Mouse (Mus musculus) monocyte, adult 2 months (primary cell): ENCODE results near the gene Ddx25.

ENCODE experiments used
- DNase-seq, 2 experiments: peaks; one replicate each; pipeline ENCODE4 v3.0.0; 2022; ENCODE audit warnings: low spot score in 2 of 2, low read depth in 1 of 2

Gene Ddx25

DNA sequence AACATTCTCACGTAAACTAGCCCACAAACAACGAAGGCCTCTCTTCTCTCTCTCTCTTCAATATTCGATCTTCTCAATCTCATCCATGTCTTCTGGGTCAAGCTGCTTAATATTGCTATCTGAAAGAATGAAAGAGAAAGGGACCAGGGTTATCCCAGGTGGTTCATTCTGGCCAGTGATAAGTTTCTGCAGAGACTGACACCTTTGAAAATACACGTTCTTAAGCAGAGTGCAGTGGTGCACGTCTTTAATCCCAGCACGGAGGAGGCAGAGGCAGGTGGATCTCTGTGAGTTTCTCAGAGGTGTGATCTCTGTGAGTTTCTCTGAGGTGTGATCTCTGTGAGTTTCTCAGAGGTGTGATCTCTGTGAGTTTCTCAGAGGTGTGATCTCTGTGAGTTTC lies 16.4 kb downstream of the Ddx25 start:
- DNase-seq, result no peak

DNA sequence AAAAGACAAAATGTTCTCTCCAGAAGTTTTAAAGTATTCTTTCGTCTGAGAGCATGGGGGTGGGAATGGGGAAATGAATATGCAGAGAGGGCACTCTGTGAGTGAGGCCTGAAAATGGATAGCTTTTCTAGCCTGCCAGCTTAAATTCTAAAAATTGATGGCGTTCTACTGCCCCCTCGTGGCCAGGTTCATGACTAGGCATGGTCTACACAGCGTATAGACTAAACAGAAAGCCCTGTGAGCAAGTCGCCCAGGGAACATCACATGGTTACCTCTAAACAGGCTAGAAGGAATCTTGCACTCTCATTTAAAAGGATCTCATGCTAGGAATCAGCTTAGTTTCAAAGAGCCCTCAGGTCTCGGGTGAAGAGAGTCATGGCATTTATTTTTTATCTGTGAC lies 16.8 kb downstream of the Ddx25 start:
- peak in 1 of 2 experiments; percentile 49 for DNase-seq

DNA sequence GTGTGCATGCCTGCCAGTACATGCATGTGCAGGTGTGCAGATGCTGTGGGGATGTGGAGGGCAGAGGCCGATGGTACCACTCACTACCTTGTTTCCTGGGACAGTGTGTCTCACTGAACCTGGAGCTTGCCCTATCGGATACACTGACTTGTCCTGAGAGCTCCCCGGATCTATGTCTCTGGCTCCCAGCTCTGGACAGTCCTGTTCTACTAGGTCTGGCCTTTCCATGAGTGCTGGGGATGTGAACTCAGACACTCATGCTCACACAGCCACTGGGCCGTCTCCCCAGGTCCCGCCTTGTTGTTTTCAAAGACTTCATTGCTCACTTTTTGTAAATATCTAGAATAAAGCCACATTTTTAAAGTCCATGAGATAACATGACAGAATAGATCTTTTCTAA lies 17.3 kb downstream of the Ddx25 start:
- no peak for DNase-seq

DNA sequence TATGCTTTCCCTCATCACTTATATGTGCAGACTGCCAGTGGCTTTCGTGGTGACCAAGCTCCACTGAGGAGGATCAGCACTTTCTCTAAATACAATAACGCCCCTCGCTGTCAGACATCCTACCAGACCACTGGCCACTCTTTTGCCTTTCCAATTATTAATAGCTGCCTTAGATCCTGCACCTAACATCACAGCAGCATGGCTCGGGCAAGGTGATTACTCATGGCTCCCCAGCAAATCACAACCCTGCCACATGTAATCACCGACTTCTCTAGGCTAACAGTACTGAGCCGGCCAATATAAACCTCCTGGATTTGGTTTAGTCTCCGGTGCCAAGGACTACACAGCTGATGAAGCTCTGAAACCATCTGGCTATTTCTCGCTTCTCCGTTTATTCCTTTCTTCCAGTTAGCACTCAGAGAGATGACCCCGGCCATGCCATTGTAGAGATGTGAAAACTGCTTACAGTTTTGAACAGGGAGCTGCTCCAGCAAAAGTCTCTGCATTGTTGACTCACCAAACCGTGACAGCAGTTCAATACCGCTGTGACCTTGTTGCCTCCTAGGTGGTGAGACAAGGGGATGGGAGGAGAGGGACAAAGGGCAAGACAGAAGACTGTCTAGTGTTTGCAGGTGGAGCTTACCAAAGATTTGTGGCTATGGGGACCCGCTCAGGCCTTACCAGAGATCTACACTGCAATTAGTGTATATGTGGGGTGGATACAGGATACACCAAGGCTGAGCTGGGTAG lies 19.2 kb downstream of the Ddx25 start:
- DNase-seq, result no peak

DNA sequence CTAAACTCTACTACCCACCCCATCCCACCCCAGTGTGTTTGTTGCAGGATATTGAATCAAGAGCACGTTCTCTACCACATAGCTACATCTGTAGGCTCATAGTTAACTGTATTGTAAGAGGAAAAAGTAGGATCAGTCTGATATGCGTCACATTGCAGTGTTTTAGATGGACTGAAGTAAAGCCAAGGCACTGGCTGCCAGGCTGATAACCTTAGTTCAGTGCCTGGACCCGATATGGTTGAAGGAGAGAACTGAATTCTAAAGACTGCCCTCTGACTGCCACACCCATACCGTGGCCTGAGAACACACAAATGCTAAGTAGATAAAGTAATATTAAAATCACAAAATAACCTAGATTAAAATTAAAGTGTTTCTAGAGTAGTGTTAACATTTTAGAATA lies 22.5 kb downstream of the Ddx25 start:
- no peak for DNase-seq

DNA sequence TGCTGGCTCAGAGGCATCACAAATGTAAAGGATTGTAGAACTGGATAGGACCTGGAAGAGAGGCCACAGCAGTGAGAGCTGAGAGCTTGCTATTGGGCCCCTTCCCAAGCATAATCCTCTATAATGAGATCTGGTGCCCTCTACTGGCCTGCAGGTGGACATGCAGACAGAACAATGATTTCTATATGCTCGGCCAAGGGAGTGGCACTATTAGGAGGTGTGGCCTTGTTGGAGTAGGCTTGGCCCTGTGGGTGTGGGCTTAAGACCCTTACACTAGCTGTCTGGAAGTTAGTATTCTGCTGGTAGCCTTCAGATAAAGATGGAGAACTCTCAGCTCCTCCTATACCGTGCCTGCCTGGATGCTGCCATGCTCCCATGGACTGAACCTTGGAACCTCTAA lies 23.2 kb downstream of the Ddx25 start:
- no peak for DNase-seq

DNA sequence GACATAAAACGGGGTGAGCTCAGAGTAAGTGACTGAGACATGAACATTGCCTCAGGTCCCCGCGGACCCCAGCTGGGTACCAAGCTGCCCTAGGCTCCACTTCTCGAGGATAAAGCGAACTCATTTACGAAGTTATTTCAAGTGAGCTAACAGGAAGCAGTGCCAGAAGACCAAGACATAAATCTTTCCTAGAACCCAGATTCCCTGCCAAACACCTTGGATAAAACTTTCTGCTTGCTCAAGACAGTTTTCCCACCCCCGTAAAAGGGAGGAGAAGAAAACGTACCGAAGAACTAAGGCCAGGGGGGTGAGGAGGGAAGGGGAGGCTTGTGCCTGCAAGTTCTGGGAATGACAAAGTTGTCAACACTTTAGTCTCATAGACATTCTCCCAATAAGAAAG lies 25.1 kb downstream of the Ddx25 start:
- DNase-seq, result no peak

DNA sequence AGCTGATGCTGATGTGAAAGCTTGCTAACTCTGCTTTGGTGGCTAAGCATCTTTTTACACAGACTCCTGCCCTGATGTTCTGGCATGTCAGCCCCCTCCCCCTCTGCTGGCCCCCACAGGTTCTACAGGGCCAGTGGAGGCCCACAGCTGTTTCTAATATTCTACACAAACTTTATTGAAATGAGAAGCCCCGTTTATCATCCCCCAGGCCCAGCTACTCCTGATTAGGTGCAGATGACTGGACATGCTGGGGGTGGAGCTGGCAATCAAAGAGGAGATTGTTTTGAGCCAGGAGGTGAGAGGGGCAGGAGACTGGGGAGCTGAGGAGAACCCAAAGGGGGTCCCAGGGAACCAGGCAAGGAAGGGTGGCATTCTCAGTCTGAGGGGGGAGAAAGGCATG lies 28.5 kb downstream of the Ddx25 start:
- no peak for DNase-seq

DNA sequence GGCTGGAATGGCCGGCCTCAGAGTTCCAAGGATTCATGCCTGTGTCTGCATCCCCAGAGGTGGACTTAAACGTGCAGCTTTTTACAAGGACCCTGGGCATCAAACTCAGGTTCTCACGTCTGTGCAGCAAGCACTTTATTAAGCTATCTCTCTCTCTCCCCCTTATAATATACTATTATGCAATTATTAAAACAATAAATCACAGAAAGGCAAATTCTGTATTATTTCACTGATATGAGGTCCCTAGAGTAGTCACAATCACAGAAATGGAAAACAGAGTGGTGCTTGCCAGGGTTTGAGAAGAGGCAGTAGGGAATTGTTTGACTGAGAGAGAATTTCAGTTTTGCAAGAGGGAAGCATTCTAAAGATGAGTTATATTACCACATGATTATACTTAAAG lies 29.2 kb downstream of the Ddx25 start:
- DNase-seq, result no peak

DNA sequence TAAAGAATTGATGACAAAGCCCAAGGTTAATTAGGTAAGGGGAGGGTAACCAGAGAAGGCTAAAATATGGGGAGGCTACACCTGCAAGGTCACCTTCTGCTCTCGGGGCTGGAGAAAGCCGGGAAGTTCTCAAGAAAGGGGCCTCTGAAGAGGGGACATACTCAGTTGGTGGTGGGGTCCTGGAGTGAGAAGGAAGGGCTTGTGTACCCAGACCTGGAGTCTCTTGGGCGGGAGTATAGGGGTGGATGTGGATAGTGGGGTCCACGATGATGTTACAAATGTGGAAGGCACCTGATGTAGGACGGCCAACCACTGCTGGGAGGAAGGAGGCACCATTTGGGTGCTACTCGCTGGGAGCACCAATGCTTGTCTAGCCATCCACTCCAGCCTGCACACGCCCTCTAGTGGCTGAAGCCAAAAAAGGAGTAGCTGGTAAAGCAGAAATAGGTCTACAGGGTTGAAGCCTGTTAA lies 34.4 kb downstream of the Ddx25 start:
- DNase-seq, result no peak

DNA sequence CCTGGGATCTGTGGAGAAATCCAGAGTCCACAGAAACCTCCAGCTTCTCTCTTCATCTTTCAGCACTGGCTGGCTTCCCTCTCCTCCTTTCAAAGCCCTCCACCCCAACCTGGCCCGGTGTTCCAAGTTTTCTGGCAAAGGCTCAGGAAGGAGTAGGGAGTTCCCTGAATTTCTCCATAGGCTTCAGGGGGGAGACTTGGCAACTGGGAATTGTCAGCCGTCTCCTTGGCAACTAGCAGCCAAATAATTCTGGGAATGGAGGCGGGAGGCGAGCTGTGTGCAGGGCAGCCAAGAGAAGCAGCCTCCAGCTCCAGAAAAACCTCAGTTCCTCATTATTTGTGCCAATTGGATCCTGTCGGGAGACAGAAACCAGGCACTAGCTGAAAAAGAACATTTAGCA lies 34.8 kb downstream of the Ddx25 start:
- no peak for DNase-seq

DNA sequence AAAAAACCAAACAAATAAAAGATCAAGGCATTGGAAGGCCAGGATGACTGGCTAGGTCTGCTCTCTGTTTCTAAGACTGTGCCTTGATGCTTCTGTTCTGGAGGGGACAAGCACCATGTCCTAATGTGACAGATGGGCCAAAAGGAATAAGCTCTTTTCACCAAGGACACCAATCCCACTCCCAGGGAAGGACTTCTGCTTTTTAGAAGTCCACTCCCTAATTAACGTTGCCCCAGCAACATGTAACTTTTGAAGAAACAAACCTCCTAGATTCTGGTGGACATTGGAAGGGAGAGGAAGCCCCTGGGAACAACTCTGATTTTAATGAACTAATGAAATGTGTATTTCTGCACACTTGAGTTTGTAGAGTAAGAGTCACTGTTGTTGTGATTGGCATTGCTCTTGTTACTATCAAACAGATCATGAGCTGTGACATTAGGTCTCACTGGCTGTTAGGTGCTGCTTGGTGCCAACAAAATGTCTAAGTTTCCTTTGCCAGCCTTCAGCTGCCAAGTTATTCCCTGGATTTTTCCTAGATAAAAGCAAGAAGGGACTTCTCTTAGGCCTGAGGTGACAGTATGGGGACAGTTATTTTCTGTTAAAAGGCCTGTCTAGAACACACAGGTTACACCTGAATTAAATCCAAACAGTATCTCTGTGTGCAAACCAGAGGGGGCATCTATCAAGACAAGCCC lies 35.4 kb downstream of the Ddx25 start:
- DNase-seq, result no peak

DNA sequence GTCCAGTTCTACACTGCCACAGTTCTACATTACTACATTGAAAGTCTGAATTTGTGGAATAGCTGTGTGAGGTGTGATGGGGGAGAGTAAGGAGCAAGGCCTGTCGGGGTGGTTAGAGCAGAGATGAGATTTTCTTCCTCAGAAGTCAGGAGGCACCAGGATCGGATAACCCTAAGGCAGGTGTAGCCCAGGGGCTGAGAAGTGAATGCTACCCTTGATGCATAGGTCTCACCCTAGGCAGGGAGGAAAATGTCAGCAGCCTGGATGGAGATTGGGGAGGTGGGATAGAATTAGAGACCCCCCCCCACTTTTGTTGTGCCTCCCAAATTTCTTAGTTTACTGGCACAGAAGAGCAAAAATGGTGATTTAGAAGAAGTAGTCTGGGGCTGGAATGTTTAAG lies 36.1 kb downstream of the Ddx25 start:
- DNase-seq, result no peak

DNA sequence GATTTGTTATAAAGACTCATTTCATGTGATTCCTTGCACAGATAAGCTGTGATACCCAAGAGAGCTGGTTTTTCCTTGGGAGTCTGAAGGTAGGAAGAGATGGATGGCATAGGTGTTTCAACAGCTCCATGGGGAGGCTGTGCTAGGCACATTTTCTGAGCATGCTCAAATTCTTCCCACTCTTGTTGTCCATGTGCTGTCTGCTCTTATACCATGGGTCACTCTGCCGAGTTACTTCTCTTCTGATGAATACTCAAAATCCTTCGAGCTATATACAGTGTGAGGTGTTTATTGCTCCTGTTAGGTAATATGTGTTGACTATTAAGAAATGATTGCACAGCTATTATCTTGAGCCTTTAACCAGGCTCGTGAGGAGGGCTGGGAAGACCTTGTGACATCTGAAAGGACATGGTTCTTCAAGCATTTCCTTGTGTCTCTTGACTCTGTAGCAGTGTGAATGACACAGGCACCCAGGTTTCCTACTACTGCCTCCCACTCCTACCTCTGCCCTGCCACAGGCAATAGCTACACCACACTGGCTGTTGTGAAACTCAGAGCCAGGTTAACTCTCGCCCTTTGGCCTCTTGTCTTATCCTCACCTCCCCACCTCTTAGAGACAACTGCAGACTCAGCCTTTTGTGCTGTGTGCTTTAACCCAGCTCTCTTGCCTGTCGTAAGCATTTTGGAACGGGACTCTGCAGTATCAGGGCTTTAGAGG lies 37.5 kb downstream of the Ddx25 start:
- DNase-seq, result no peak

DNA sequence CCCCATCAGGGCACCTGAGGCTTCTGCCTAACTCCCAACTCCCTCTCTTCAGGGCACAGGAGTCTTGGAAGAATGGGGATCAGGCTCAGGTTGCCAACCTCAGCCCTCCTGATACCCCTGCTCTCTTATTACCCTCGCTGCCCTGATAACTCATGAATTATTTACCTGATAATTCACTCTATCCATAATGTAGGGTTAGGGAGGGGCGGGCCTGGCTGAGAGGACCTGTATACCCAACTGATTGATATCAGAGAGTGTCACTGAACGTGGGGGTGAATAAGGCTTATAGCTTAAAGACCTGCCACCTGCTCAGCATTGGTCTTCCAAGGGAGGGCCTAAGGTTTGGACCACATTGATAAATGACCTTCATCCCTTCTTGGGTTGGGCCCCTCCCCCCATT lies 40.2 kb downstream of the Ddx25 start, which contains the start of gene Gm1113:
Gene Gm1113 (minus strand): TSS at position 101 of the 400 bp plus-strand sequence.
- DNase-seq, result no peak

DNA sequence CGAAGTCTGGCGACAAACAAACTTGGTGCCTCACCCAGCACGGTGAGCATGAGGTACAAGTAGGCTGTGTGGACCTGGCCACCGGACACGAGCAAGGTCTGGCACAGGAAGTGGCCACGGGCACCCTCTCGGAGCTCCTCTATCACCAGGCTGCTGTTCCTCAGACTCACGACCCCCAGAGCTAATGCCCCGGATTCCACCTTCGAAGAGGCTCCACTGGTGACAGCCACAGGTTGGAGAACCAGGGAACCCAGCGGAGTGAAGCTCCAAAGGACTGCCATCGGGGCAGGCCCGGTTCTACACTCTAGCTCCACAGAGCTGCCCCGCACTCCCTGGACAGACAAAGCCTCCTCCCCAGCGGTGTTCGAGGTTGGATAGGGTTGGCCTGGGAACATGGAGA lies 41.6 kb downstream of the Ddx25 start:
- DNase-seq, result no peak

DNA sequence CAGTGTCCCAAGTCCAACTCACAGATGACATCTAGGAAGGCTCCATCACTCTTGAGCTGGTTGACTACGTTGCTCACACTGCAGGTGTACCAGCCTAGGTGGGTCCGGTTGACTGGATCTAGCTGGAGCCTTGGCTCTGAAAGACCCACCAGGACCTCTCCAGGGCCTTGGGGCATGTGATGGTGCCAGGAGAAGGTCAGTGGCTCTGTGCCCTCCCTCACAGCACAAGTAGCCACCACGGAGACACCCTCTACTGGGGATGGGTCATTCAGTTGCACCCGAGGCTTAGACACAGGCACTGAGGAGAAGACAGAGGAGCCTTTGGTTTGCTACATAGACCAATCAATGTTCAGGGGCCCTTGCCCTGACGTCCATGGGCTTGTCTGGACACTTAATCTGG lies 42.1 kb downstream of the Ddx25 start:
- DNase-seq, result no peak

DNA sequence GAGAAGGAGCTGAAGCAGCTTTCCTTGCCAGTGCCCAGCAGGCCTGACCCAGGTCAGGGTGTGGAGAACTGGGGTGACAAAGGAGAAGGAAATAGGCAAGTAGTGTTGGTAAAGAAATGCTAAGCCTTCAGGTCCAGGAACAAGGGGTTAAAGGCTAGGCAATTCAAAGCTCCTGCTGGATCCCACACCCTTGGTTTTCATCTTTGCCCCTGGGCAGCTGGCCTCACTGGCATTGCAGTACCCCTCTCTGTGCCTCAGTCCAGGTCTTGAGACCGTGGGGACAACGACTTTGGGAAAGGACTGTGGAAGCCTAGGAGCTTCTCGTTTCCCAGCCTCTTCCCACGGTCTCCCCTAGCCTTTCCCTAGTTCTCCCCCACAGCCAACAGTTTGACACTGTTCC lies 44.4 kb downstream of the Ddx25 start:
- DNase-seq, result no peak

DNA sequence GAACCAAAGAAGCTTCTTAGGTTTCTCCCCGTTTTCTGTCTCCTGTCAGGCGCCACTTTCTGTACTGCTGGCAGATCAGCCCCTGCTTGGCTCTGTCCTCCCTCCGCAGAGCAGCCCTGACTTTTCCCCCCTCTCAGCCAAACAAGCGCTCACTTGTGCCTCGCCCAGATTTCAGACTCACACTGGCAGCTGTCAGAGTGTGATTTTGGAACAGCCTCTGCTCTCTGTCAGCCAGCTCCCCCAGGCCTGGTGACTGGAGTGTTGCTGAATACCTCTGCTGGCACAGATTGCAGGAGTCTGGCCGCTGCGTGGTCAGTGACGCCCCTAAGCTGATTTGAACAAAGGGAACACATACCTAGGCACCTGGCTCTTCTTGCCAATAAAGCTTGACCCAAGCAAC lies 50.1 kb downstream of the Ddx25 start:
- no peak for DNase-seq

DNA sequence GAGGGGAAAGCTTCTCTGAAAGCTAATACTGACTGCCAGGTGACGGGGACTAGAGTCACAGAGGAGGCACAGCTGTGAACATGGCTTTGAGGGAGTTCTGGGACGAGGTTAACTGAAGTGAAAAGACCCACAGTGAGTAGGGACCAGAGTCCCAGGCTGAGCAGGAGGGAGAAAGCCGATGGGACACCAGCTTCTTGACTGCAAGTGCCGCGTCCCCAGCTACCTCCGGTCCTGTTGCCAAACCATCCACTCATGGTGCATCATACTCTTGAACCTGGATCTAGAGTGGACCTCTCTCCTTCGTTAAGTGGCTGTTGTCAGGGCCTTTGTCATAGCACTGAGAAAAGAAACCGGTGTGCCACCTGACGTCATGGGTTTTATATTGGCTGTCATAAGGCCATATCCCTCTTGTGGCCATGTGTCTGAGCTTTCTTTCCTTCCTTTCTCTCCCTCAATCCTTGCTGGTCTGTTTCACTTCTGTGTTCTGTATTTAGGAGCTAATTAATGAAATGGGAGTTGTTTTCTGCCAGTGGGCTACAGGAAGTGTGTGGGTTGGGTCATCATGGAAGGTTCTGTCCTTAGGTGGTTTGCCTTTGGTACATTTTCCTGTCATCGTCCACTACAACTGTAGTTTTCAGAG lies 55.8 kb downstream of the Ddx25 start:
- no peak for DNase-seq

DNA sequence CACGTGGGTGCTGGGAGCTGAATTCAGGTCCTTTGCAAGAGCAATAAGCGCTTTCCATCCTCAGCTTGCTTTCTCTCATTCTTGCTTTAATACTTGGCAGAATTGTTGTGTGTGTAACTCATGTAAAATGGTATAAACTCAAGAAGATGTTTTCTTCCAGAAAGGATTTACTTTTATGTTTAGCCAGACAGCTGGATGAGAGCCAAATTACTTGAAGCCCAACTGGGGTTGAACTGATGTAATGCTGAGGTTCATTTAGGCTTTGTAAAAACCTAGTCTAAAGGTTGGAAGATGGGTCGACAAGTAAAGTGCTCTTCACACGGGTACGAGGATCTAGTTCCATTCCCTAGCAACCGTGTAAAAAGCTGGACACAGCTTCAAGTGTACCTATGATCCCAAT lies 58.4 kb downstream of the Ddx25 start:
- no peak for DNase-seq

DNA sequence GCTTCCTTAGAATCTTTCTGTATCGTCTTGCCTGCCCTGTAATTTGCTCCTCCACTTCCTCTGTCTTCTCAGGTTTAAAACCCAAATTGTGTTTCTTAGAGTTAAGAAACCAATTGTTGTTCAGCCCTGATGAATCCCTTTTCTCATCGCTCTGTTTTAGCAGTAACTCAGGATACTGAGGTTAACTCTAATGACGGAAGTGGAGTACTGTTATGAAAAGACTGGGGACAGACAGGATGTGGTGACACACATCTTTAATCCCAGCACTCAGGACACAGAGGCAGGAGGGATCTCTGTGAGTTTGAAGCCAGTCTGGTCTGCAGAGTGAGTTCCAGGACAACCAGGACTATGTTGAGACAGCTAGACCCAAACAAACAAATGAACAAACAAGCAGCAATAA lies 62.9 kb downstream of the Ddx25 start:
- no peak for DNase-seq
